ENCODE assay signal across 16 mouse cellular contexts in the genomic region with DNA sequence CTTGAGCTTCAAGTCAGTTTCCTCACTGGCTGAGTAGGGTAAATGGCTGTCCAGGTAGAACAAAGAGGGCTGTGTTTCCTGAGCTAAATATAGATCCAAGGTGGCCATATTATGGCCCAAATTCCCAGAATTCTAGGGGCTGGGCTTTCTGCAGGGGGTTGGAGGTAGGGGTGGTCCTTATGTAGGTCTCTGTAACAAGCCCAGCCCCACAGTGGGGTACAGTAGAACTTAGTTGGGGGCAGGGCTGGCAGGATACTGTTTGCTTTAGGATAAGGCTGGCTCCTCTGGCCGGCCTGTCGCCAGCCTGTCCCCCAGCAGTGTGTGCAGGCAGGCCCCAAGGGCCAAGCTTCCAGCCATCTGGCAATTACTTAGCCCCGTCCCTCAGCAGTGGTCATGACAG. TPM values are rescaled to one million over a fixed set of nuclear protein-coding genes. Genes with fewer than 3 reads are reported as not detected.
A peak's percentile ranks its signal among the peaks of the same experiment; 100 is the strongest.
DNase-seq lines count a peak whose midpoint lies in the region; ATAC-seq lines count a peak whose summit lies in the region.
"Had no signal": no experiment of that assay in that cellular context is flagged by ENCODE, and none has a peak within 500 bp of the region (broad histone marks: within the 10 kb centered on the region; RNA-seq: fewer than 3 reads in every experiment).

No protein-coding gene starts in this region.

- H3K27me3 ChIP-seq in heart, embryonic 16.5 days (ENCODE audit: control insufficient read depth, insufficient read depth, low read length) = no peaks in the 10 kb centered on the region
- H3K27me3 ChIP-seq in lung, embryonic 16.5 days (ENCODE audit: control insufficient read depth, insufficient read depth, low read depth, low read length) = no peaks in the 10 kb centered on the region
- no peaks in the 10 kb centered on the region for H3K27me3 ChIP-seq in limb, embryonic 11.5 days (ENCODE audit: control insufficient read depth, insufficient read depth, low read length)
- H3K27me3 ChIP-seq in stomach, embryonic 16.5 days (ENCODE audit: control insufficient read depth, insufficient read depth, low read length) = no peaks in the 10 kb centered on the region
- H3K27me3 ChIP-seq: midbrain, embryonic 15.5 days; neural tube, embryonic 13.5 days had no signal

- no peak overlapping the region for H3K9ac ChIP-seq in heart, embryonic 16.5 days (ENCODE audit: low read length)
- no peak overlapping the region for H3K9ac ChIP-seq in lung, embryonic 16.5 days (ENCODE audit: low read length)
- H3K9ac ChIP-seq in limb, embryonic 11.5 days (ENCODE audit: low read length) = no peak overlapping the region
- 0 out of 2 replicates have a peak overlapping the region, but pooled peaks have one; percentile 14 for H3K9ac ChIP-seq in stomach, embryonic 16.5 days (ENCODE audit: low read length)
- H3K9ac ChIP-seq: forebrain, postnatal 0 days; midbrain, embryonic 15.5 days; neural tube, embryonic 13.5 days had no signal

- H3K27ac ChIP-seq in heart, embryonic 16.5 days (ENCODE audit: low read length) = 0 out of 2 replicates have a peak overlapping the region, but pooled peaks have one; percentile 25
- H3K27ac ChIP-seq in lung, embryonic 16.5 days (ENCODE audit: low read length) = peak overlapping the region; percentile 58
- peak overlapping the region; percentile 72; the same call in 1 of the 2 replicates for H3K27ac ChIP-seq in limb, embryonic 11.5 days (replicated peaks; ENCODE audit: low read depth, low read length)
- H3K27ac ChIP-seq in stomach, embryonic 16.5 days (ENCODE audit: low read length) = peak overlapping the region; percentile 68
- H3K27ac ChIP-seq: midbrain, embryonic 15.5 days; neural tube, embryonic 13.5 days had no signal

- ATAC-seq in heart, embryonic 16.5 days (replicated peaks; ENCODE audit: extremely low read depth, insufficient read depth, low FRiP score) = 0 out of 2 replicates have a peak, but pooled peaks have one; percentile 12
- peak; percentile 78 for ATAC-seq in lung, embryonic 16.5 days (ENCODE audit: low read depth)
- peak; percentile 63 for ATAC-seq in limb, embryonic 11.5 days (ENCODE audit: insufficient number of reproducible peaks, low FRiP score, low TSS enrichment, low read depth)
- ATAC-seq in stomach, embryonic 16.5 days (ENCODE audit: insufficient read depth, low FRiP score) = peak; percentile 86
- ATAC-seq: forebrain, postnatal 0 days; lung, postnatal 0 days; midbrain, embryonic 15.5 days had no signal

- no peak for DNase-seq in heart, adult 8-10 months (ENCODE audit: low spot score)
- no peak for DNase-seq in lung, postnatal 14 days
- peak; percentile 34 for DNase-seq in limb, embryonic 11.5 days (ENCODE audit: low spot score)
- DNase-seq in adrenal gland, postnatal 10 days = no peak
- no peak for DNase-seq in cerebellum, adult 9-11 months
- DNase-seq: cerebellum, postnatal 14 days; forebrain, postnatal 0 days; gastrocnemius, postnatal 14 days; kidney, postnatal 36 days; retina, postnatal 1 day had no signal

- H3K4me3 ChIP-seq in heart, embryonic 16.5 days (ENCODE audit: low read length) = no peak overlapping the region
- no peak overlapping the region for H3K4me3 ChIP-seq in lung, embryonic 16.5 days (ENCODE audit: low read length)
- H3K4me3 ChIP-seq in limb, embryonic 11.5 days (ENCODE audit: low read depth, low read length) = no peak overlapping the region
- H3K4me3 ChIP-seq in stomach, embryonic 16.5 days (replicated peaks; ENCODE audit: low read length) = no peak overlapping the region
- H3K4me3 ChIP-seq: midbrain, embryonic 15.5 days; neural tube, embryonic 13.5 days had no signal

- H3K36me3 ChIP-seq in heart, embryonic 16.5 days (ENCODE audit: control insufficient read depth, insufficient read depth) = peaks cover 3% of the 10 kb centered on the region; the same call in 1 of the 2 replicates
- peaks cover 9% of the 10 kb centered on the region for H3K36me3 ChIP-seq in lung, embryonic 16.5 days (ENCODE audit: control insufficient read depth, insufficient read depth, low read length)
- peaks cover 10% of the 10 kb centered on the region for H3K36me3 ChIP-seq in limb, embryonic 11.5 days (ENCODE audit: control insufficient read depth, insufficient read depth, low read length)
- no peaks in the 10 kb centered on the region for H3K36me3 ChIP-seq in stomach, embryonic 16.5 days (ENCODE audit: control insufficient read depth, insufficient read depth, low read length)
- H3K36me3 ChIP-seq: midbrain, embryonic 15.5 days had no signal

- no peak overlapping the region for H3K4me2 ChIP-seq in heart, embryonic 16.5 days (ENCODE audit: low read depth, low read length)
- H3K4me2 ChIP-seq in lung, embryonic 16.5 days (ENCODE audit: low read depth, low read length) = no peak overlapping the region
- H3K4me2 ChIP-seq in limb, embryonic 11.5 days (ENCODE audit: low read depth, severe bottlenecking) = no peak overlapping the region
- no peak overlapping the region for H3K4me2 ChIP-seq in stomach, embryonic 16.5 days (ENCODE audit: low read depth, low read length)
- H3K4me2 ChIP-seq: midbrain, embryonic 15.5 days; neural tube, embryonic 13.5 days had no signal

- H3K9me3 ChIP-seq in heart, embryonic 16.5 days (replicated peaks; ENCODE audit: control insufficient read depth, low read length) = no peaks in the 10 kb centered on the region
- H3K9me3 ChIP-seq in lung, embryonic 16.5 days (ENCODE audit: control insufficient read depth, low read length) = no peaks in the 10 kb centered on the region
- H3K9me3 ChIP-seq in limb, embryonic 11.5 days (ENCODE audit: control insufficient read depth, low read length) = no peaks in the 10 kb centered on the region
- H3K9me3 ChIP-seq in stomach, embryonic 16.5 days (replicated peaks; ENCODE audit: control insufficient read depth, low read length) = no peaks in the 10 kb centered on the region
- H3K9me3 ChIP-seq: midbrain, embryonic 15.5 days; neural tube, embryonic 13.5 days had no signal

- peaks cover 18% of the 10 kb centered on the region for H3K4me1 ChIP-seq in heart, embryonic 16.5 days (ENCODE audit: control insufficient read depth, insufficient read depth, low read length)
- H3K4me1 ChIP-seq in lung, embryonic 16.5 days (replicated peaks; ENCODE audit: control insufficient read depth, insufficient read depth, low read length) = peaks cover 25% of the 10 kb centered on the region
- H3K4me1 ChIP-seq in limb, embryonic 11.5 days (ENCODE audit: control insufficient read depth, insufficient read depth, low read length) = peaks cover 46% of the 10 kb centered on the region
- peaks cover 20% of the 10 kb centered on the region for H3K4me1 ChIP-seq in stomach, embryonic 16.5 days (ENCODE audit: control insufficient read depth, insufficient read depth, low read length)

- WGBS in heart, embryonic 16.5 days = 32% methylated on average over 3 of the region's 3 CpGs
- 24% methylated on average over 3 of the region's 3 CpGs for WGBS in lung, embryonic 16.5 days
- WGBS in limb, embryonic 11.5 days = 59% methylated on average over 3 of the region's 3 CpGs
- WGBS in stomach, embryonic 16.5 days = 34% methylated on average over 3 of the region's 3 CpGs

RNA-seq across cellular contexts. Expression of a gene that starts 8.2 kb away (rescaled TPM):
- 6.4 and 11.4 TPM in 2 replicates for polyA plus RNA-seq in heart, embryonic 16.5 days (2015; fragmentation: Nextera tagmentation; extraction: Ambion mirVana)
- 10 to 100 TPM; 22.5 to 30.0 (median 26.3) TPM for total RNA-seq in heart, adult 8-10 months (2022)
- polyA plus RNA-seq in lung, embryonic 16.5 days (2015; fragmentation: Nextera tagmentation; extraction: Ambion mirVana) = 11.2 and 11.8 TPM in 2 replicates
- polyA plus RNA-seq in limb, embryonic 11.5 days (2014; fragmentation: Nextera tagmentation; extraction: Ambion mirVana) = 38.1 and 46.0 TPM in 2 replicates
- polyA plus RNA-seq in stomach, embryonic 16.5 days (2015; fragmentation: Nextera tagmentation; extraction: Ambion mirVana) = 7.8 and 11.7 TPM in 2 replicates
- 10 to 100 TPM; 42.5 to 52.7 TPM for total RNA-seq in adrenal gland, postnatal 10 days (2021)

RNA-seq across cellular contexts. Expression of a gene that starts 25.0 kb away (rescaled TPM):
- 0.41 and 0.61 TPM in 2 replicates for polyA plus RNA-seq in heart, embryonic 16.5 days (2015; fragmentation: Nextera tagmentation; extraction: Ambion mirVana)
- under 1 TPM in 1 of 4 experiments, not detected in 3; 0.06 TPM for total RNA-seq in heart, adult 8-10 months (2022)
- 0.51 and 0.75 TPM in 2 replicates for polyA plus RNA-seq in lung, embryonic 16.5 days (2015; fragmentation: Nextera tagmentation; extraction: Ambion mirVana)
- polyA plus RNA-seq in limb, embryonic 11.5 days (2014; fragmentation: Nextera tagmentation; extraction: Ambion mirVana) = 0.55 and 0.84 TPM in 2 replicates
- 1.8 and 3.0 TPM in 2 replicates for polyA plus RNA-seq in stomach, embryonic 16.5 days (2015; fragmentation: Nextera tagmentation; extraction: Ambion mirVana)
- 10 to 100 TPM in 1 of 2 experiments, 1 to 10 TPM in 1; 5.7 to 11.4 TPM for total RNA-seq in adrenal gland, postnatal 10 days (2021)
- total RNA-seq: gastrocnemius, postnatal 14 days had no signal

RNA-seq across cellular contexts. Expression of a gene that starts 30.9 kb away (rescaled TPM):
- polyA plus RNA-seq in heart, embryonic 16.5 days (2015; fragmentation: Nextera tagmentation; extraction: Ambion mirVana) = 6.3 and 7.2 TPM in 2 replicates
- 1 to 10 TPM; 5.1 to 8.9 (median 6.1) TPM for total RNA-seq in heart, adult 8-10 months (2022)
- polyA plus RNA-seq in lung, embryonic 16.5 days (2015; fragmentation: Nextera tagmentation; extraction: Ambion mirVana) = 11.0 and 12.7 TPM in 2 replicates
- polyA plus RNA-seq in limb, embryonic 11.5 days (2014; fragmentation: Nextera tagmentation; extraction: Ambion mirVana) = 8.5 and 11.3 TPM in 2 replicates
- polyA plus RNA-seq in stomach, embryonic 16.5 days (2015; fragmentation: Nextera tagmentation; extraction: Ambion mirVana) = 10.7 and 14.5 TPM in 2 replicates
- total RNA-seq in adrenal gland, postnatal 10 days (2021) = 10 to 100 TPM; 16.7 to 23.7 TPM

RNA-seq across cellular contexts. Expression of a gene that starts 40.2 kb away (rescaled TPM):
- polyA plus RNA-seq in heart, embryonic 16.5 days (2015; fragmentation: Nextera tagmentation; extraction: Ambion mirVana) = 13.9 and 15.5 TPM in 2 replicates
- 10 to 100 TPM; 17.9 to 27.3 (median 21.1) TPM for total RNA-seq in heart, adult 8-10 months (2022)
- 13.8 and 15.7 TPM in 2 replicates for polyA plus RNA-seq in lung, embryonic 16.5 days (2015; fragmentation: Nextera tagmentation; extraction: Ambion mirVana)
- polyA plus RNA-seq in limb, embryonic 11.5 days (2014; fragmentation: Nextera tagmentation; extraction: Ambion mirVana) = 14.3 and 14.5 TPM in 2 replicates
- 13.5 and 15.2 TPM in 2 replicates for polyA plus RNA-seq in stomach, embryonic 16.5 days (2015; fragmentation: Nextera tagmentation; extraction: Ambion mirVana)
- total RNA-seq in adrenal gland, postnatal 10 days (2021) = 10 to 100 TPM in 1 of 2 experiments, 1 to 10 TPM in 1; 9.0 to 15.2 TPM

Comparison
In these comparisons a context has a peak if more than half of its experiments do, and no peak if none do; other contexts are left out.
1. ATAC-seq: peak in every context shown above with its lines; median percentile 86 in stomach, embryonic 16.5 days; 78 in lung, embryonic 16.5 days; 63 in limb, embryonic 11.5 days; 12 in heart, embryonic 16.5 days.